Mouse (Mus musculus) lung, postnatal 0 days (tissue): ENCODE data around the gene Gm10945. TPM values are rescaled to one million over a fixed set of nuclear protein-coding genes. Genes with fewer than 3 reads are reported as not detected.
A peak's percentile ranks its signal among the peaks of the same experiment; 100 is the strongest.

Source experiments
- ATAC-seq: fragments of 200-750 bp; cut with Nextera tagmentation; 2 replicates; pipeline ENCODE4 v1.8.0; 2017; ENCODE audit warnings: moderate library complexity
- DNase-seq: peaks from one replicate; pipeline ENCODE4 v3.0.0-alpha.2; 2016; ENCODE audit warnings: low spot score
- H3K27ac ChIP-seq: fragments of 300-500 bp; sonication (generic); 2 replicates; pipeline ENCODE4 v1.5.1; 2014; ENCODE audit warnings: antibody characterized with exemption, mild to moderate bottlenecking, low read length, mixed read lengths
- H3K27me3 ChIP-seq: fragments of 300-500 bp; sonication (generic); replicated peaks from 2 replicates; pipeline ENCODE4 v1.6.1; 2014; ENCODE audit warnings: low read length, mixed read lengths; ENCODE audit not compliant: insufficient read depth
- H3K36me3 ChIP-seq: fragments of 300-500 bp; sonication (generic); 2 replicates; pipeline ENCODE4 v1.6.1; 2014; ENCODE audit warnings: low read length, mixed read lengths; ENCODE audit not compliant: insufficient read depth
- H3K4me1 ChIP-seq: fragments of 300-500 bp; sonication (generic); 2 replicates; pipeline ENCODE4 v1.6.1; 2014; ENCODE audit warnings: antibody characterized with exemption, low read depth, low read length, mixed read lengths; ENCODE audit not compliant: insufficient read depth
- H3K4me2 ChIP-seq: fragments of 300-500 bp; sonication (generic); replicated peaks from 2 replicates; pipeline ENCODE4 v1.6.1; 2014; ENCODE audit warnings: low read depth, mild to moderate bottlenecking, low read length, moderate library complexity, mixed read lengths
- H3K4me3 ChIP-seq: fragments of 300-500 bp; sonication (generic); 2 replicates; pipeline ENCODE4 v1.5.1; 2014; ENCODE audit warnings: low read depth, low read length
- H3K9ac ChIP-seq: fragments of 300-500 bp; sonication (generic); replicated peaks from 2 replicates; pipeline ENCODE4 v1.6.1; 2014; ENCODE audit warnings: low read depth, mild to moderate bottlenecking
- H3K9me3 ChIP-seq: fragments of 300-500 bp; sonication (generic); 2 replicates; pipeline ENCODE4 v1.6.1; 2016; ENCODE audit warnings: low read length, mixed read lengths
- CTCF ChIP-seq: IDR thresholded peaks from 2 replicates; pipeline ENCODE4 v1.5.1; 2016; ENCODE audit warnings: antibody characterized with exemption, mild to moderate bottlenecking
- EP300 ChIP-seq: IDR thresholded peaks from 2 replicates; pipeline ENCODE4 v1.6.1; 2016; ENCODE audit warnings: antibody characterized with exemption, mild to moderate bottlenecking, control low read depth
- WGBS: fragments of 180-500 bp; shearing (Covaris S2); extraction: QIAGEN DNeasy Blood & Tissue Kit; methylation state at CpG from one replicate; pipeline ENCODE4 v1.1.7; 2014; 5-methylcytosine and 5-hydroxymethylcytosine counted together
- polyA plus RNA-seq: library from polyadenylated mRNA; unstranded; fragments of >200 nt; fragmentation: Nextera tagmentation; extraction: Ambion mirVana; gene quantifications from 2 replicates; pipeline ENCODE4 v1.2.1, GENCODE M21; 2015

The Gm10945 gene
- polyA plus RNA-seq, 1 experiment from 2014 or later: not detected

DNA sequence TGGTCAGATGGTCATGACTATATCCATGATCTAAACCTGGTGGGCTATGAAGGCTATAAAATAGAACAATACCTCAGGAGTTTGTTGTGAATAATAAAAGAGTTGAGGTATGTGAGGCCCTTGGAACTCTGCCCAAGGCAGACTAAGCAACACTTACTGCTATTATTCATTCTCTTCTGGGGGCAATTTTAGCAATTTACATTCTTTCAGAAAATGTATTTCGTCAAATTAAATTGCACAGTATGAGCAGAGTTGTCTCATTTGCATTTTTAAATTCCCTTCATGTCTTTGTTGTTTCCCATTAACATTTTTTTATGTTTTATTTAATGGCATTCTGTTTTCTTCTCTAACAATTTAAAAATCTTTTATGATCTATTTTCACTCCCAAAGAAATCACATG lies 37.8 kb downstream of the Gm10945 start:
- Histone ChIP-seq H3K9ac (no peak overlapping the region), H3K27ac (no peak overlapping the region), H3K4me2 (no peak overlapping the region), H3K27me3 (no peaks in the 10 kb centered on the region), H3K9me3 (no peaks in the 10 kb centered on the region), H3K36me3 (no peaks in the 10 kb centered on the region), H3K4me3 (no peak overlapping the region), H3K4me1 (no peaks in the 10 kb centered on the region)
- TF ChIP-seq CTCF (no peak), EP300 (no peak)
- WGBS: 45% methylated on average over 1 of the region's 1 CpGs
- ATAC-seq: no peak
- no peak for DNase-seq

DNA sequence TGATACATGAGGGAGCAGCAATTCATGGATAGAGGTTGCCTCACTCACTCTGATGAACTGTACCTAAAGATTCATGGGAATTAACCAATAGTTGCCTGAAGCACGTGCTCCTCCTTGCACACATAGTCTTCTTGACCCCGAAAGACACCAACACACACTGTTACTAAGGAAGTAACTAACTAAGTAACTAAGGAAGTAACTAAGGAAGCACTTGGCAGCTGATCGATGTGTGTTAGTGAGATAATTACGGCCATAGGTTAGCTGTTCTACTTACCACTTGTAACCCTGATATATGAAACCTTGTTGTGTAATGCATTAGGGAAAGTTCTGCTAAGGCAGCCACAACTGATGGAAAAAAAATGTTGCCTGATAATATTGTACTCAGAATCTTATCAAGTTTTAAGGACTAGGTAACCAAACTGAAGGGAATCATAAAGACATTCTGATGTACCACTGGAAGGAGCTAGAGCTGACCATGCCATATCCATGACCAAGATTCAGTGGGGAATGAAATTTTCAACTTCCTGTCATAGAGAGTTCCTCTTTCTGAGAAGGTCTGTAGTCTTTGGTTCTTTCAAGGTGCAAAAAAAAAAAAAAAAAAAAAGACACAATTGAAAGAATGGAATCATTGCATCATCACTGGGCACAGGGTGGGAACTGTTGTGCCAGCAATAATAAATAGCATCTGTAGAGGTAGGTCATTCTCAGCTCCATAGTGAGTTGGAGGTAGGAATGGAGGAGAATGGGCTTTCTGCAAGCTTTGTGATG lies 44.2 kb downstream of the Gm10945 start:
- TF ChIP-seq CTCF (no peak), EP300 (no peak)
- 55% methylated on average over 4 of the region's 4 CpGs for WGBS
- ATAC-seq: no peak

DNA sequence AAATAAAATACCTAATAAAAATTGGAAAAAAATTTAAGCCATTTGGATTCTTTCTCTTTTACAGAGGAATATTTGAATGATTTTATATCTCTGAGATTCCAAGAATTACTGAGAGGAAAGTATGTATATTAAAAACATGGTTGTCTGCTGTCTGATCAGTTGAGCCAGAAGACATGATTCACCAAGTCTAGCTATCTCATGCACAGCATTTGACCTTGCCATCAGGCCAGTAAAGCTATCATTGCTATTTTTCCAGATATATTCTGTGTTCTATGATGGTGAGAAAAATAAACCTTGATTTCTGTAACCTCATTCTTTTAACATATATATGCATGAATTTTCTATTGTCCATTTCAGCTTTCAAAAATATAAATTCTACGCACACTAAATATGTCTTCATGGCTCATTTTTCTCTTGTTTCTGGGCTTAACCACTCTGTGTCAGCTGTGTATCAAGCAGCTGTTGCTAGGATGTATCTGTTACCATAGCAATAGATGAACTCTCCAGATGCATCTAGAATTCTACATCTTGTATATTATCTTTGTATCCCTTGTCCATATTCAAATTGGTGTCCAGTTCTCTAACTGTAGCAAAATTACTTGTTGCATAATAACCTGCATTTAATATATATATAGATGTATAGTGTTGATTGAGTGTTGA lies 56.2 kb downstream of the Gm10945 start:
- no peaks in the 10 kb centered on the region for H3K36me3 ChIP-seq
- no peak overlapping the region for H3K27ac ChIP-seq
- no peak for DNase-seq
- no peak overlapping the region for H3K4me2 ChIP-seq
- no peak overlapping the region for H3K4me3 ChIP-seq
- ATAC-seq: no peak
- H3K4me1 ChIP-seq: no peaks in the 10 kb centered on the region
- H3K9me3 ChIP-seq: no peaks in the 10 kb centered on the region
- H3K9ac ChIP-seq: no peak overlapping the region
- no peaks in the 10 kb centered on the region for H3K27me3 ChIP-seq
- TF ChIP-seq CTCF (no peak), EP300 (no peak)
- 90% methylated on average over 1 of the region's 1 CpGs for WGBS

More for the DNA sequence above, 44.2 kb downstream of the Gm10945 start:
- H3K36me3 ChIP-seq: no peaks in the 10 kb centered on the region
- no peak overlapping the region for H3K4me2 ChIP-seq
- no peak for DNase-seq
- H3K27ac ChIP-seq: no peak overlapping the region
- H3K4me1 ChIP-seq: no peaks in the 10 kb centered on the region
- no peaks in the 10 kb centered on the region for H3K27me3 ChIP-seq
- H3K9ac ChIP-seq: no peak overlapping the region
- no peaks in the 10 kb centered on the region for H3K9me3 ChIP-seq
- H3K4me3 ChIP-seq: no peak overlapping the region

DNA sequence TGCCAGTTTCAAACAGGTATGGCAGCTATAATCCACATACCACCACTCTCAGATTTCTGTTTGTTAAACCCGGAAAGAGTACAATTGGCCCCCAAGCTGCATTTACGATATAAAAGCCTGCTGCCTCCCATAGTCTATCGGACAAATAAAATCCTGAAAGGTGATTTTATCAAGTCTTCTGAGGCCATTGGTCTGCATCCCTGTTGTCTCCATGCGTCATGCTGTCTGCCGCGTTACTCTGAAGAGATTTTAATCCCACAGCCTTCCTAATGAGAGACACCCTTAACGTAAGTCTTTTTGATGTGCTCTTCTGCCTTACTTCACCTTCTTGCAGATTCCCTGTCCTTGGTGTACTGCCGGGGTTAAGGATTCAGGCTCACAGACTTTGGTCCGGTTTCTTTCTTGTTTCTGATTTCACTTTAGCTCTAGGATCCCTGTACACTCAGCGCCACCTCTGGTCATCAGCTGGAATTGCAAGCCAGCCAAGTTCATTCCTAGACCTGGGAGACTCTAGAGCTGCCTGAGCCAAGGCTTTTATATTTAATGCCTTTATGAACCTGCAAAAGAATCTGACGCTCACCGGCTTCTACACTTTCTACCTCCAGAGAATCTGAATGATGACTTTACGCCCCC lies 67.2 kb downstream of the Gm10945 start:
- TF ChIP-seq EP300: no peak
- TF ChIP-seq CTCF: peak; percentile 79
- 54% methylated on average over 13 of the region's 13 CpGs for WGBS
- no peaks in the 10 kb centered on the region for H3K4me1 ChIP-seq
- H3K4me3 ChIP-seq: no peak overlapping the region
- H3K4me2 ChIP-seq: peak overlapping the region; percentile 22; the same call in 1 of the 2 replicates
- H3K36me3 ChIP-seq: no peaks in the 10 kb centered on the region
- no peaks in the 10 kb centered on the region for H3K27me3 ChIP-seq
- no peaks in the 10 kb centered on the region for H3K9me3 ChIP-seq
- peak; percentile 48 for DNase-seq
- no peak for ATAC-seq
- H3K27ac ChIP-seq: no peak overlapping the region
- H3K9ac ChIP-seq: no peak overlapping the region

Other genes starting within 250 kb of the Gm10945 start
- gene Oprm1, start 3.3 kb downstream of the Gm10945 start, polyA plus RNA-seq: not detected in 2 replicates